Mouse (Mus musculus) thymus, postnatal 0 days (tissue): ENCODE measurements around the gene Vps8. TPM values are rescaled to one million over a fixed set of nuclear protein-coding genes. Genes with fewer than 3 reads are reported as not detected.

ENCODE experiments used
- DNase-seq: peaks from one replicate; pipeline ENCODE4 v3.0.0-alpha.2; 2015; ENCODE audit warnings: low spot score
- polyA plus RNA-seq: library from polyadenylated mRNA; unstranded; fragments of >200 nt; fragmentation: Nextera tagmentation; extraction: Ambion mirVana; gene quantifications from 2 replicates; pipeline ENCODE4 v1.2.1, GENCODE M21; 2015

Gene Vps8
- polyA plus RNA-seq, 1 experiment from 2014 or later: 8.1 TPM

DNA sequence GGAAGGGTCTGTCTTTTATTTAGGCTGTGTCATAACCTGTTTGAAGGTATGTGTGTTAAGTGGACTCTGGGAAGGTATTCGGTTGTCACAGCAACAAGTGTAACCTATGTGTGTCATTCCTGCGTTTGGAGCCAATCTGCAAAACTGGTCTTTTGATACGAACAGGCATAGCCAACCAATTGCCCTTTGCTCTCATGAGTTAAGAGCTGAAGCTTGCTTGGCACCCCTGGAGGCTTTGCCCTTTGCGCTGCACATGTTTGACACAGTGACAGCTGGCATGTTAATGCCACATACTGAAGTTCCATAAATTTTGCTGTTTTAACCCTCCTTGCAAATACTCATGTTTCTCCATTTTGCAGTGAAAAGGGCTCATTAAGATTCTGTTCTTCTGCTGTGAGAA, 126.8 kb downstream of the Vps8 start:
- DNase-seq: no peak

DNA sequence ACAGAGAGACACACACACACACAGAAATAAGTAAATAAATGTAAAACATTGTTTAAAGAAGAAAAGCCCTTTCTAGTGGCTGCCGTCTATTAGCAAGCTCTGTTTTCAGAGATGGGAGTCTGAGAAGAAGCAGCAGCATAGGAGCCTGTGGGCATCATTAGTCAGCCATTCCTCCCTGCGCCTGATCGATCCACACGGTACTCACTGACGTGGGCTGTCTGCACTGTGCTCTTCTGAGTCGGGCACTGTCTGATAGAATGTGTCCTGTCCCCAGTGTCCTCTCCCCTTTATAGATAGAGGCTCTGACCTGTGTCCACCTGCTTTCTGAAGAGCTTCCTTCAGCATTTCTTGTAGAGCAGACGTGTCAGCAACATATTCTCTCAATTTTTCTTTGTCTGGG, 127.5 kb downstream of the Vps8 start:
- no peak for DNase-seq

DNA sequence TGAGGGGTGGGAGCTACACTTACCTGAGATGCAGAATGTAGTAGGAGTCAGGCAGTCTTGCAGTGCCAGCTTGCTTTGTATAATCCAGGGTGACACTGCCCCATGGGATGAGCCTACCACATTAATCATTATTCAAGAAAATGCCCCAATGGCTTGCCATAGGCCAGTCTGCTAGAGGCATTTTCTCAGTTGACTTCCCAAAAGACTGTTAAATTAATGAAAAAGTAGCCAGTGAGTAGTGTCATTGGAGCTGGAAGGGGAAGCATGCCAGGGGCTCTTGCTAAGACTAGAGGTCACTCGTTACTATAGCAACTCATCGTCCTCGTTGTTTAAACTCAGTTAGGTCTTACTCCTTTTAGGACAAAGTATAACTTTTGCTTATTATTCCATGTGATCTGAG, 130.6 kb downstream of the Vps8 start:
- no peak for DNase-seq

DNA sequence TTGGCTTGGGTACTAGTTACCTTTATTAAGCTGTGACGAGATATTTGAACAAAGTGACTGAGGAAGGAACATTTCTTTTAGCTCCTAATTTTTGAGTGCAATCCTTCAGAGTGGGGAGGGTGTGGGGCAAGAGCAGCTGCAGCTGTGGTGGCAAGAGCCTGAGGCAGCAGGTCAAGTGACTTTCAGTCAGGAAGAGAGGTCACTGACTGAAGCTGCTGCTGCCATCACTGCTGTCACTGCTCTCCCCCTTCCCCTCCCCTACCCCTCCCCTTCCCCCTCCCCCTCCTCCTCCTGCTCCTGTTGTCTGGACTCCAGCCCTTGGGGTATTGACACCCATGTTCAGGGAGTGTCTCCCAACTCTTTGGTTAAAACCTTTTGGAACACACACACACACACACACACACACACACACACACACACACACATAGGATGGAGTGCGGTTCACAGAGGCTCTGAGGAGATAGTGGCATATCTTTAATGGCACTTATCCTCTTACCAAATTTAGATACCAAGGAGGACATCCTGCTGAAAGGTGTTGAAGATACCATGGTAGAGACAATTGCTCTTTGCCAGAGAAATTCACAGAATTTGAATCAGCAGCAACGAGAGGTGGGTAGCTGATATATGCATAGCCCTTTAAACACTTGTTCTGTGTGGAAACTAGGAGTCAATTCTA, 139.8 kb downstream of the Vps8 start:
- no peak for DNase-seq

DNA sequence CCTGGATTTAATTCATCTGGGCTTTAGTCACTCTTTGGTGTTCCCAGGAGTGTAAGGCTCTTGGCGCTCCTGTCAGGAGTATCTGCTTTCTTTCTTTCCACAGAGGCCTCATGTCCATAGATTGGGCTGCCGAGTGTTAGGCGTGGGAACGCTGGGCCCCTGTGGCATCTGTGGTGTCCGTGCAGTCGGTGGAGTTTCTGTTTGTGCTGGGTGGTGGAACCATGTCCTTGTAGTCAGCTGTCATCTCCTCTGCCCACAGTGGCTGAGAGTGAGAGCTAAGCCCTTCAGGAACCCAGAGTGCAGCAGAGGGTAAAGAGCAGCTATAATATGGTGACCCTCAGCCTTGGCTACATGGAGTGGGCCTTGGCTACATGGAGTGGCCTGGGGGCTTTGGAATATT, 140.4 kb downstream of the Vps8 start:
- no peak for DNase-seq

DNA sequence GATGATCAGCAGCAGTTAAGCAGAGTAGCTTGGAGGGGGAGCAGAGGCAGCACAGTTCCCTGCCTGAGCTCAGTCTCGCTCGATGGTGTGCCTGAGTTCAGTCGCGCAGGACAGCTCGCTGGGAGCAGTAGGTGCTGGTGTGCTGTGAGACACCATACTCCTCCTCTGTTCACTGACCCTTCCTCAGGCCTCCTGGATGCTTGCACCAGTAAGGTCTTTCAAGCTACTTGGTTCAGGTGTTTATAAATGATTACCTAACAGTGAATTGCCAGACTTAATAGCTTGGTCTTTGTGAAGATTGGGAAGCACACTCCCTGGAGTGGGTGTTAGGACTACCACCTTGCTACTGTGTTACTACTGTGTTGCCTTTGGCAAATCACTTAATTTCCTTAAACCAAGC, 144.2 kb downstream of the Vps8 start:
- DNase-seq: no peak

DNA sequence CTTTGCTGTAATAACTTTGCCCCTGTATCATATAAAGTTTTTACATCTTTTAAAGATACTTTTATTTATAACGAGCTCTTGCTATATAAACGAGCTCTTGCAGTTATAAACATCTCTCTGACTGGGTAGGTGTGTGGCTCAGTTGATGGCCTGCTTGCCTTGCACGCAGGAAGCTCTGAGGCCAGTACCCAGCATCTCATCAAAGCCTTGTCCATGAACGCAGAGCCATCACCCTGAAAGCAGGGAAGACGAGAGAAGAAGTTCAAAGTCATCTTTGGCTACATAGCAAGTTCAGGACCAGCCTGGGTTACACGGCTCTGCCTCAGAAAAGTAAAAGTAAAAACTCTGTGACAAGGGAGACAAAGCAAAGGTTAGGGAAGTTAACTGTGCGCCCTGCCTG, 147.0 kb downstream of the Vps8 start:
- no peak for DNase-seq

DNA sequence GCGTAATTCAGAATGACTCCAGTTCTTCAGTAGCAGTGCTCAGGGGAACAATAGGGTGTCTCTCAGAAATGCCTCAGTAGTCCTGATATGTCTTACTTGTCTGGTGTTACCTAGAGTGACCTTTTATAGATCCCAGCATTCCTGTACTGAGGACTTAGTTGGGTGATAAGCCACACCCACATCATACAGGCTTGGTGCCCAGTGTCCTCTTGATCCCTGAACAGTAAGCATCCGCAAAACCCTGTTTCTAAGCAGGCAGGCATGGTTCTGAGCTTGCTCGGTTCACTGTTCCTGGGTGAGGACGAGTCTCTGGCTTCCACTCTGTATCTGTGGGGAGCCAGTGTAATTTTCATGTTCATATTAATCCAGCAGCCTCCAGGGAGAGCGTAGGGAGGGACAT, 147.9 kb downstream of the Vps8 start:
- no peak for DNase-seq

DNA sequence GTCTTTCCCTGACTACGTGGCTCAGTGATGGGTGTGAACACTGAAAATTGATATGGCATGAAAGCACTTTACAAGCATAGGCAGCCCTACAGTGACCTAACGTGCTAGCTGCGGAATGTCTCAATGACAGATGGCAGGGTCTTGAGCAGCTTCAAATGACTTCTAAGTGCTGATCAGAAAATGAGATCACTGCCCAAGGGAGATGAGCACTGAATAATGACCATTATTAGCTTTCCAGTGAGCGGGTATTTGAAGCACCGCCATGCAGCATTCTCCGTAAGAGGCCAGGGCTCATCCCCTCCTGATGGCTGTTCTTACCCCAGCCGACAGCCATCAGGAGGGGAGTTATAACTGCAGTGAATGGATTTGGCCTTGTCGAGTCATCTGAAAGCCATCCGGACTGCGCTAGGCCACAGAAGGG, 153.1 kb downstream of the Vps8 start:
- no peak for DNase-seq

DNA sequence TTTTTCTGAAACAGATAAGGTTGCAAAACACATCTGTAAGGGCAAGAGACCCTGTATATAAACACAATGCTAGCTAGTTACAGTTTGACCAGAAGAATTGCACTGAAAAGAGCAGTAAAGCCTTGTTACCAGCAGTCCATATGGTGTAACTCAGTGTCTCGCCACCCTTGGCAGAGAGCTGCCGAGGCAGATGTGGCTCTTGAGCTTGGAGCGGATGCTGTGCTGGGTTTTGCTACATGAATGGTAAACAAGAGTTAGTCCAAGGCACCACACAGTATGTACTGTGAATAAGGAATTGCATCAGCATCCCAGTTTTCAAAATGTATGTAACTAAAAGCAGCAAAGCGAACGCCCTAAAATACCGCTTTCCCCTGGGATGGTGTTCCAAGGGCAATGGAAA, 166.2 kb downstream of the Vps8 start:
- no peak for DNase-seq

DNA sequence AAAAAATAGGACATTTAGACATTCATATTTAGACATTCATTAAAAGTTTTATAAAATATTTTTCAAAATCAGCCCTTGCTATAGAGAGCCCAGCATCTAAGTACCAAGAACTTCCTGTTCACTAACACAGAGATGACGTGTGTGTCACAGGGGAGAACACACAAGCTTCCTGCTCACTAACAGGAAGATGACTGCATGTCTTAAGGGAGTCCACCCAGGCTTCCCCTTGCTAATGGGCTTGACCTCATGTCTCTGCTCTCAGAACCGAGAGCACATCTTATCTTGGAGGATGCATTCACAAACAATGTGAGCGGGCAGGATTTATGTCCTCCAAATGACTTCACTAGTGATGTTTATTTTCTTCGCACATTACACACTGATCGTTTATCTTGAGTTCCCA, 167.9 kb downstream of the Vps8 start:
- no peak for DNase-seq

DNA sequence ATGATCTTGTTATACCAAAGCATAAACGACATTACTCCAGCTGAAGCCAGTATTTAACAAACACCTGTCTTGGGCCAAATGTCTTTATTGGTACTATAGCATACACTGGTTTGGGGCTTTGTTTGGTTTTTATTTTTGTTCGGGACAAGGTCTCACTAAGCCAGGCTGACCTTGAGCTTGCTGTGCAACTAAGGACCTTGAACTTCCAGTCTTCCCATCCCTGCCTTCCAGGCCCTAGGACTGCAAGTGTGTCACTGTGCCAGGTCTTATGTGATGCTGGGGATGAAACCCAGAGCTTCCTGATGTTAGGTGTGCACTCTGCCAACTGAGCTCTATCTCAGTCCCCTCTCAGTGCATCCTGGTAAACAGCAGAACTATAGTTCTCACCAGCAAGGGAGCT, 168.6 kb downstream of the Vps8 start:
- DNase-seq: no peak

DNA sequence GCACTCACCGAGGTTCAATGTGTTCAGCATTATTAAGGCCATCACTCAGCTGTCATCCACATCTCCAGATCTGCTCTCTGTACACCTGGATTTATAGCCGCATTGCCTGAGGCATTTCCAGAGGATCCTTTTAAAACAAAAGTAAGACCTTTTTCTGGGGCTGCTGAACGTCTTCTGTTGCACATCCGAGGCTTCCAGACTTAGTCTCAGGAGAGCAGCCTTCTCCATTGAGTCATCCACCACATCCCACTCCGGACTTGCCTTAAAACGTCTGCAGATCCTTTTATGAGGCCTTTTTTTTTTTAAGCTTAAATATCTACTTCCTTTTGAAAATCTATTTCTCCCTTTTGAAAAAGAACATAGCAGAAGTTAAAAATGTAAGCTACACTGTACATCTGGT, 172.6 kb downstream of the Vps8 start:
- DNase-seq: no peak

DNA sequence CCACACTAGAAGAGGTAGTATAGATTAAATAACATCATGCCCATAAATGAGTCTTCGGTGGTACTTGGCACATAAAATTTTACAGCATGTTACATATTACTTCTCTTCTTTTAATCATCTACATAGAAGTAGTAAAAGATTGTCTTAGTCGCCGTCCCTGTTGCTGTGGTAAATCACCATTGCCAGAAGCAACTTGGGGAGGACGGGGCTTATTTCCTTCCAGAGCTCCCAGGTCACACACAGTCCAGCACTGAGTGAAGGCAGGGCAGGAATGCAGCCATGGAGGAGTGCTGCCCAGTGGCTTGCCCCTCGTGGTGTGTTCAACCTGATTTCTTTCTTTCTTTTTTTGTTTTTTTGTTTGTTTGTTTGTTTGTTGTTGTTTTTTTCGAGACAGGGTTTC, 181.4 kb downstream of the Vps8 start:
- DNase-seq: no peak

DNA sequence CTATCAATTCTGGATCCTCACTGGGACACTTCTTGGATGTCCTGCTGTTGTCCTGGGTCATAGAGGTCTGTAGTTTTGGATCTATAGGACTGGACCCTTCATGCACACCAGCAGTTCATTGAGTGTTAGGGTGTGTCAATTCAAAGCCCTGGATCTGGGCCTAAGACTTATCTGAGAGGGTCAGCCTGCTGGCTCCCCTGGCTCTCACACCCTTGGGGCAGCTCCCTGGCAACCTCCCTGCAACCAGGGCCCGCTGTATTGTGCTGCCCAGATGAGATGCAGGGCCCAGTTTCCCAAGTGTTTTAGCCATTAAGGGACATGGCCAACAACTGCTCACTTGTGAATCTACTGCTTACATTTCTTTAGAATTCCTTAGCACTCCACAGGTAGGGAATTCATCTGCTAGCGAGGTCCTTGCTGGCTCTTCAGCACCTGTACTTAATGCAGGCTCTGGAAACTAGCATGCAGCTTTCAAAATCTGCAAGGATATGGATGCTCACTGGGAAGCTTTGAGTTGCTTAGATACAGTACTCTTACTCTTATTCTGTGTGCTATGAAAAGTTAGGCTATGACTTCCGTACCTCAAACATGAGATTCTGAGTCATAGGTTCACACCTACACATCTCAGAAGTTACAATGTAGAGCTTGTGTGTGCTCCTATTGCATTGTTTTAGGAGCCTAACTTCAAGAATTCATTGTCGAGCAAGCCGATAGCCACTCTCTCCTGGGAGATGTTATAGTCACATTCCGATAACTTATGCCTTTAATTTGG, 183.5 kb downstream of the Vps8 start:
- no peak for DNase-seq

DNA sequence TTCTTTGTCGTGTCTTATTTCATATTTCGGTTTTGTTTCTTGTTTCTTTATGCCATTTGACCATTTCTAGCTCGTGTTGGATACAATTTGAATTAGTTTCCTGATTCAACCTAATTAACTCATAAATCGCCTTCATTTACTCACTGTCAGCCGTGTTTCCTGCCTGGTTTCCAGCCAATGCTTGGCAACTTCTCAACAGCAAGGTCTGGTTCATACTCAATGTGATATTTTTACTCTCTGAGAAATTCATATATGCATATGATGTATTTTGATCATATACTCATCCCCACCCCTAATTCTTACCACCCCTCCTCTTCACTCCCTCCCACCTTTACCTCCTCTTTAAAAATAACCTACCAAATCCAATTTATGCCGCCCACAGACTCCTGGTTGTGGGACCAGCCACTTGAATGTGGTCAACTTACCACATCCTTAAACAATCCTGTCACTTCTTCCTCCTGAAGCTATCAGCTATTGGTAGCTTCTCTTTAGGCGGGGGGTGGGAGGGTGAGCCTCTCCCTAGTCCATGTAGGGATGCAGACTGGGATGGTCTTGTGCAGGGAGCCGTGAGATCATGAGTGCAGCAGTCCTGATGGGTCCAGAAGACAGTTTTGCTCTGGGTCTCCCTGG, 184.2 kb downstream of the Vps8 start:
- no peak for DNase-seq

DNA sequence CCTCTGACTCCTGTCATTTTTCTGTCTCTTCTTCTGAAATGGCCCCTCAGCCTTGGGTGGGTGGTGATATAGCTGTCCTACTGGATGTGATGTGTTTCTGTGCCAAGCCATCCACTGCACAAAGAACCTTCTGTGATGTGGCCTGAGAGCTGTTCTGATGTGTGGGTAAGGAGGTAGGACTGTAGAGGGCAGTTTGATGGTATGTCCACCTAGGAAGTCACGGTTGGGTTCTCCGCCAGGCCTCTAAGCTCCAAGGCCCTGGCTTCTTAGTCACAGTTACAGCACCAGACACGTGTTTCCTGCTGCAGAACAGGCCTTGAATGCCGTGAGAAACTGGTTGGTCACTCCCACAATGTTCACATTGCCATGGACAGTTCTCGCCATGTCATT, 184.7 kb downstream of the Vps8 start:
- DNase-seq: no peak

DNA sequence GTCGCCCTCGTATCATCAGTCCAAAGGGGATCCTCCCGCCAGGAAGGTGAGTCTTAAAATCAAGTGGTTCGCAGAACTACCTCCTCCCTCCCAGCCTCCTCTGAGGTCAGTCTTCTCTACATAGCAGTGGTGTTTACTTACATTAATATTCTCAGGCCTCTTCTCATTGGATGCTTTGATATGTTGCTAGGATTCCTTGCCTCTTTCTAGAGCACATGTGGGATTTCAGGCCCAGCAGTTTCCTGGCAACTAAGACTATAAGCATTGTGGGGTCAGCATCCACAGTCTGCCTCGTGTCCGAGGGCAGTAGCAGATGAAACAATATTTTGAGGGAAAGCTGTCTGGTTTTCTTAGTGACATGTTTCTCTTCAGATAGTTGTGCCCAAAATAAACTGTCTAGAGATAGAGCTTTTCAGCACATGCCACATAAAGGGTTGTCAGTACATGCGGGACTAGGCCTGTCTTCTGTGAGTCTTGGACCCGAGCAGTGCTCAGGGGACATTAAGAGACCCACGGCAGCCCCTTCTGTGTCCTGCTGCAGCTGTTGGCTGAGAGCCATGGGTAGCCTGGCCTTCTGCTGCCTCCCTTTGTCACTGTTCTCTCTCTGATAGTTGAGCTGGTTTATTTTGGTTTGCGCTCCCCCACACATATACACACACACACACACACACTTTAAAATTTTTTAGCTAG, 185.4 kb downstream of the Vps8 start:
- DNase-seq: no peak

DNA sequence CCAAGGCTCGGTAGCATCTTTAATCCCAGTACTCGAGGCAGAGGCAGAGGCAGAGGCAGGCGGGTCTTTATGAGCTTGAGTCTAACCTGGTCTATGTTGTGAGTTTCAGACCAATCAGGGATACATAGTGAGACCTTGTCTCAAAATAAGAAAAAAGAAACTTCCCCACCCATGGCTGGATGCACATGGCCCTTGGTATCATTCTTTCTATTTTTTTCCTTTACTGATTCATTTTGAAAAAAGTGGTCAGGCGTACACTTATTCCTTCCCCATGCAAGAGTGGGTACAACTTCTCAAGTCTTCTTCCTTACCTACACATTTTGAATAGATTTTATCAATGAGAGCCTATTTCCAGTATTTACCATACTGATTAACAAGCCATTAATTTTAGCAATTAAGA, 187.6 kb downstream of the Vps8 start:
- no peak for DNase-seq

DNA sequence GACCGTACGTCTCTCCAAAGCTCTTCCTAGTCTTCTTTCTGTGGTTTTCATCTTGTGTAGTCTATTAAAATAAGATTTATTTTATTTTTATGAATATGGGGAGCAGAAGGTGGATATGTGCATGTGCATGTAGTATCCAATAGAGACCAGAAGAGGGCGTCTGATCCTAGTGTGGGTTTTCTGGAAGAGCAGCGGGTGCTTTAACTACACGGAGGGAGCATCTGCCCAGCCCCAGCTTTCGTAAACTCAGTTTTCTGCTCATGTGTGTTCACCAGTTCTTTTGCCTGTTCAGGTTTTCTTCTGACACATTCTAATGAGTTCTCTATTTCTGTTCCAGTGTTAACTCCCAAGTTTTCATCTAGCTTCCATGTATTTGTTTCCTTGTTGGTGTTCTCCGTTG, 192.9 kb downstream of the Vps8 start:
- peak; percentile 47 for DNase-seq

DNA sequence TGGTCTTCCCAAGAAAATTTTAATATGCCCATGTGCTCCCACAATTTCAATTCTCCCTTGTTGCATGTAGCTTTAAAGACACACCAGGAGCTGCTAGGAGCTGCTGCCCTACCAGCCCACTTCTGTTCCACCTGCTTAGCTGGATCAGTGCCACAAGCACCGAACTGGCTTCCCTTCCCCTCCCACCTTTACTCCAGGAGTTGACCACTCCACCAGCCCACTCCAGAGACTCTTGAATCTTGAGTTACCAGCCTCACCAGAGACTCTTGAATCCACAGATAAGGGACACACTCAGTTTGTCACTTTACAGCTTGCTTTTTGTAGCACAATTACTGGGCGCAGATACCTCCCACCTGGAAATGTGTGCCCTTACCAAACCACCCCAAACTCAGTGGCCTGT, 197.7 kb downstream of the Vps8 start:
- DNase-seq: no peak
